ENCODE assay signal across 14 mouse cellular contexts in the genomic region with DNA sequence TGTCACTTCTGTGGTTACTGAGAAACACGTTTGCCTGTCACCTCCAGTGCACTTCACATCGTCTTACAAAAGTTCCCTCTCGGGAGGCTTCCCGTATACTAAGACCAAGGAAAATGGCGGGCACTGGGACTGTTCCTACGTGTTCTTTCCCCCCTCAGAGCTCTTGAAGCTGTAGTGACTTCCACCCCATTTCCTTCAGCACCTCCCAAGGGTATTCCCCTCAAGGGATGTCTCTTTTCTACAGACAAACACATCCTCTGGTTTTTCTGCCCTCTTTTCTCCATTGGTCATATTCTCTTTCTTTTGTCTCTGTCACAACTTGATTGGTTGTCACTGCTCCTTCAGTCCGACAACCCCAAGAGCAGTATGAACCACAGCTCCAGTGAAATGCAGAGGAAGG.
"Had no signal": no experiment of that assay in that cellular context is flagged by ENCODE, and none has a peak within 500 bp of the region (broad histone marks: within the 10 kb centered on the region; RNA-seq: fewer than 3 reads in every experiment).

No protein-coding gene starts in this region.

- DNase-seq: kidney, postnatal 10 days; kidney, postnatal 4 days; liver; lung, adult 18-20 months; lung, postnatal 10 days; lung, postnatal 36 days; retina, postnatal 1 day; right cerebral cortex, postnatal 25 days; spleen, adult 18-20 months; thymus, adult 18-20 months; thymus, postnatal 36 days had no signal

- ATAC-seq: liver, embryonic 12.5 days; midbrain, embryonic 13.5 days; midbrain, embryonic 16.5 days had no signal
